Mouse (Mus musculus) fibroblast of lung, adult 2 months (primary cell): ENCODE results near the gene Mrm1.
"Not testable (repeated sequence)": the region's sequence is repeated elsewhere in the genome, so short reads cannot be mapped to it uniquely, and the experiment has no call there.

Experiments used
- DNase-seq: peaks from one replicate; pipeline ENCODE4 v3.0.0-alpha.2; 2011; ENCODE audit warnings: low read depth

Gene Mrm1

GRCm38 (mm10) chr11:84818961-84819692 is at the start of gene Mrm1:
Gene Mrm1 (minus strand): TSS chr11:84819515.
- DNase-seq = peak; percentile 91

DNA sequence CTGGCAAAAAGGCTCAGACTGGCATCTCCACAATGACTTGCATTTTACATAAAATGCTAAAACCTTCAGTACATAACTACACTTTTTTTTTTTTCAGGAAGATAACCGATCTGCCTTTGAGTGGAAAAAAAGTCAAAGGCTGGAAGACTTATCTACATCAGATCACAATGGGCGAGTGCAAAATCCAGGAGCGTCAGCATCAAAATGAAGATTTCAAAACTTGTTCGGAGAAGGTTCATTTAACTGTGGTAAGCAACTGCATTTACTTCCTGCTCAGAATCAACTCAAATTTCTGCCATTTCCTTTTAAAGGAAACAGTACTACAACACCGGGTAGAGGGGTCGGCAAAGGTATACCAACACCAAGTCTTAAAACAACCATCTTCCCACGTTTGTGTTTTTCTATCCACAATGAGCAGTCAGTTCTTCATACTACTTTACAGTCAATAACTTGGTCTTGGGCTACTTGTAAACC is 49.5 kb upstream of the Mrm1 start:
- no peak for DNase-seq

DNA sequence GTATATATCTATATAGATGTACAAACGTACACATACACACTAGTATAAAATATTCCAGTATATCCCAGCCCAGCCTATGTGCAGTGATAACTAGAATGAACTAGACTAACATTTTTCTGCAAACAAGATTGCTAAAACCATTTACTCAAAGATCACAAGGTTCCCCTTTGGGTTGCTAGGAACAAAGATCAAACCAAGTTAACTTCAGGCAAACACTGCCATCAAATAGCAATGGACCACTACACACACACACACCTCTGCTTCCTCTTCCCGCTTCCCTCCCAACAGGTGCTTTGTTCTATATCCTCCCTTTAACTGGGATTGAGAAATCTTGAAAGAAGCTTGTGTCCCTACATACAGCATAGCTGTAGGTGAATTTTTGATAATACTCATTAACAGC is 48.3 kb upstream of the Mrm1 start:
- DNase-seq = no peak

DNA sequence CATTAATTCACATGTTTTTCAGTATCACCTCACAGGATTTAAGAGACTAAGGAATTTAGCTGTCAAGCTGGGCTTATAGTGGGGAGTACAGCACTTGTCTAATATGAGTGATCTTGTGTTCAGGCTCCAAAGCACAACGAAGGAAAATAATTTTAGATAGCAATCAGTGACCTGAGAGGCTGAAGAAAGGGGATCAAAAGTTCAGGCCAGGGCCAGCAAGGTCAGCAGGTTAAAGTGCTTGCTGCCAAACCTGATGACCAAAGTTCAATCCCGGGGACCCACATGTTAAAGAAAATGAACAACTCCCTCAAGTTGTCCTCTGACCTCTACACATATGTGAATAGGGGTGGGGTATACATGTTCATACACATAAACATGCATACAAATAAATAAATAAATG is 46.0 kb upstream of the Mrm1 start:
- no peak for DNase-seq

GRCm38 (mm10) chr11:84855285-84855684 is 36.0 kb upstream of the Mrm1 start:
- no peak for DNase-seq

DNA sequence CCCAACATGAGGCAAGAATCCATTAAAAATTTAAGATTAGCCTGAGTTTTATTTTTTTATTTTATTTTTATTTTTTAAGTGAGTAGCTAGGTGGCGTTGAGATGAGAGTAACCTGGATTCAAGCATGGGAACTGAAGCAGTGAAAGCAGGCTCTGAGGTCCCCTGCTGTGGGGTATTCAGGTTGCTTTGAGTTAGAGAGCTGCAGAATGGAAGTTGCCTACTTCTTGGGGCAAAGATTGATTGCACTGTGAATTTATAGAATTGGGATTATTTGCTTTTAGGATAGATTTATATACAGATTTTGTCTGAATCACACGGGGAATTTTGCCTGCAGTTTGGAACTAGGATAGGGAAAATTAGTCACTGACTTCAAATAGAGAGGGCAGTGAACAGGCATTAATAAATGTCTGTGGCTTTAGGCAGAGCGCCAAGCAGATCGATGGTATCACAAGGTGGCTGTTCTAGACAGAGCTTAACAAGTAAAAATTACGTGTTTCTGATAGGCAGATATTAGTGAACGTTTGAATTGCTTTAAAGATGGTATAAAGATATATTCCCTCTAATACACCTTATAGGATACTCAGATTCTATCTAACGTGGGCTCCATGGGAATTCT is 28.3 kb upstream of the Mrm1 start:
- no peak for DNase-seq

GRCm38 (mm10) chr11:84846741-84847474 is 27.6 kb upstream of the Mrm1 start:
- no peak for DNase-seq

- DNase-seq = no peak
Observed at GRCm38 (mm10) chr11:84839330-84839729, 20.0 kb upstream of the Mrm1 start.

DNA sequence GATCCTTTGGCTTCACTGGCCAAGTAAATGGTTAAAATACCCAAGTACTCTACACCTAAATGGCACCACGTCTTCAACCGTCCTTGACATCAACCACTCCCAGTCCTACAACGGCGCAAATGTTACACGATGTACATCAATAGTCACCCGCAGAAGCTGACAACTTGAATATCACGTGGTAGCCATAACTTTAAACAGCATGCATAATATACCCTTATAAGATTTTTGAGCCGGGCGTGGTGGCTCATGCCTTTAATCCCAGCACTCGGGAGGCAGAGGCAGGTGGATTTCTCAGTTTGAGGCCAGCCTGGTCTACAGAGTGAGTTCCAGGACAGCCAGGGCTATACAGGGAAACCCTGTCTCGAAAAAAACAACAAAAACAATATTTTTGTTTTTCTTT is 10.2 kb upstream of the Mrm1 start:
- DNase-seq = not testable (repeated sequence)

DNA sequence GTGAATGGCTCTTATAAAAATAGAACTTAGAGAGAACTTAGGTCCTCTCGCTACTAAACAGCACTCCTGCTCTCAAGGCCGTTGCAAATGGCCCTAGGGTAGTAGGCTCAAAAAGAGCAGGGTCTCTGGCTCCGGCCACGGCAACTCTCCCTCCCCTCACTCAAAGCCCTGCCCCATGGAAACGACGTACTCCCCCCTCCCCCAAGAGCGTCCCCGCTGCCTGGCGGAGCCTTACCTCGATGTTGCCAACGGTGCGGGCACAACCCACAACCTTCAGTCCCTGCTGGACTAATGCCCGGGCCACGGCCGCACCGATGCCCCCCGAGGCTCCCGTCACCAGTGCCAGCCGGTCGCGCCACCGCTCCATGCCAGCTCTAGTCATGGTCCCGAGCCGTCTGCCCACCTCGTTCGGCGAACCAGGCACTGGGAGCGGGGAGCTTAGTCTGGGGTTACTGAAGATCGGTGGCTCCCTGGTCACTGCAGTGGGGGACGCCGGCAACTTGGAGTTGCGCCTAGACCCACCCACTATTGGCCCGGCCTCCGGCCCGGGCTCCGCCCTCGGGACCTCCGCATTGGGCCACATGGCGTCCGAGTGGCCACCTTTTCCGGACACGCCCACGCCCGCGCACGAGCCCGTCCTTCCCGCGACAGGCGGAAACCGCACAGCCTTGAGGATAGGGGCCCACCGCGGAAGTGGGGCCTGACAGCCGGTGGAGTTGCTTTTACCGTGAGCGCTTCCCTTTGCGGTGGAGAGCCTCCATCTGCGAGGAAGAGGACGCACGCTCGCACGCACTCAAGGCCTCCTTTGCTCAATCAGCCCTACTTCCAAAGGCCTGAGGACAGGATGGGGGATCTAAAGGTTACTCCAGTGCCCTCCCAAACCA is 9.4 kb upstream of the Mrm1 start, which contains the start of gene Dhrs11:
Gene Dhrs11, minus strand, starts transcription at position 479 of the 884 bp plus-strand sequence.
- peak; percentile 65 for DNase-seq

DNA sequence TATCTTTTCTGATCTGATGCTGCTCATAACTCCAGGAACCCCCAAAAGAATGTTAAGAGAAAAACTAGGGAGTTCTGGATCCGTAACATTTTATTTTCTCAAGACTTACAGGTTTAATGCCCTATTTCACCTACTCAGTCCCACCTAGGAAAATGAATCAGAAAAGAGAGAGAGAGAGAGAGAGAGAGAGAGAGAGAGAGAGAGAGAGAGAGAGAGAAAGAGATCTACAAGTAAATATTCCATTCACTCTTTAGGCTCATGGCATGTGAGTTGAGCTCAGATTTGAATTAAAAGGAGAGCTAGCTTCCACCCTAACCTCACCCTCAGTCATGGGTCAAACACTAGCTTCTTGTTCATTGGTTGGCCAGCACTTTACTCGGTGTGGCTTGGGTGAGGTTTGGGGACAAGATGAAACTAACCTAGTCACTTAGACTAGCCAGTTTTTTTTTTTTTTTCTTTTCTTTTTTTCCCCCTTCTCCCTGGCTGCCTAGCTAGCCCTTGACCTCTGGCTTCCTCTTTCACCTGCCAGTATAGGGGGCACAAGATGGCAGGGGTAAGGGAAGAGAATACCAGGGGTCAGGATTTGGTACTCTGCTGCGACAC is 8.7 kb upstream of the Mrm1 start:
- no peak for DNase-seq

- DNase-seq = no peak
Observed at GRCm38 (mm10) chr11:84827492-84827891, 8.2 kb upstream of the Mrm1 start.

DNA sequence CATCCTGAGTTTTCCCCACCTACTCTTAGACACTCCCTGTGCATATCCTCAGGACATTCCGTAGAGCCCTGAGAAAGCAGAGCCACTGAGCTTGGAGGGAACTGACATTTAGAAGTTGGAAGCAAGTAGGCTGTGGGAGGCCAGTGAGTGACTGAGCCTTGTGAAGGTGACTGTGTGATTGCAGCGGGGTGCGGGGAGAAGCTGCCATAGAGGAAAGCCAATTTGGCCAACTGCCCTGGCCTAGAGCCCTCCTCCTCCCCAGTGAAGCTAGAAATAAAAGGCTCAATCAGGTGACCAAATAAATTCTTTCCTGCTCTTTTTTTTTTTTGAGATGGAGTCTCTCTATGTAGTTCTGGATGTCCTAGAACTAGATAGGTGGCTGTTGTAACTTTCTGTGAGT is 6.9 kb upstream of the Mrm1 start:
- DNase-seq = no peak

GRCm38 (mm10) chr11:84825261-84825807 is 6.0 kb upstream of the Mrm1 start:
- DNase-seq = no peak

GRCm38 (mm10) chr11:84823484-84823897 is 4.2 kb upstream of the Mrm1 start:
- DNase-seq = no peak

- DNase-seq = no peak
Observed at GRCm38 (mm10) chr11:84822487-84822886, 3.2 kb upstream of the Mrm1 start.

DNA sequence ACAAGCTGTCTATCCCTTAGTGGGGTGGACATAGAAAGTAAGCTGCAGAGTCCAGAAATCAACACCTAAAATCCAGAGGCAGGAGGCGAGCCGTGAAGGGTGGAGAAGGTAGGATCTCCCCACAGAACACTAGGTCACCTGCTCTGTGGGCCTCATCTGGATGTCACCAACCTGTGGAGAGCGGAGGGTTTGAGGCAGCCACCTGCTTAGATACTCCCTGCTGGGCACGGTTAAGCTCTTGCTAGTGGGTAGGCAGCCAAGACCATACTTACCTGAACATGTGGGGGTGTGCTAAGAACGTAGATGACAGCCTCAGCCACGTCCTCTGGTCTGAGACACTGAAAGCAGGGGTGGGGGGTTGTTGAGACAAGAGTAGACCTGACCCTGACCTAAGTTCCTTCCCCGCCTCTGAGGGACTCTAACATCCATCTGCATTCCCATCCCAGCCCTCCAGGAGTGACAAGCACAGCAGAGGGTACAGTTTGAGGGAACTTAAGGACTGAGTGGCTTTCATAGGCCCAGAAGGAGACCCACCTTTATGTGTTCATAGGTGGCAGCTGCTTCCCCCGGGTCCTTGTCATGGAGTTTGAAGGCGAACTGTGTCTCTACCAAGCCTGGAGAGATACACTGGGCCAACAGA is 1.9 kb upstream of the Mrm1 start:
- DNase-seq = no peak

DNA sequence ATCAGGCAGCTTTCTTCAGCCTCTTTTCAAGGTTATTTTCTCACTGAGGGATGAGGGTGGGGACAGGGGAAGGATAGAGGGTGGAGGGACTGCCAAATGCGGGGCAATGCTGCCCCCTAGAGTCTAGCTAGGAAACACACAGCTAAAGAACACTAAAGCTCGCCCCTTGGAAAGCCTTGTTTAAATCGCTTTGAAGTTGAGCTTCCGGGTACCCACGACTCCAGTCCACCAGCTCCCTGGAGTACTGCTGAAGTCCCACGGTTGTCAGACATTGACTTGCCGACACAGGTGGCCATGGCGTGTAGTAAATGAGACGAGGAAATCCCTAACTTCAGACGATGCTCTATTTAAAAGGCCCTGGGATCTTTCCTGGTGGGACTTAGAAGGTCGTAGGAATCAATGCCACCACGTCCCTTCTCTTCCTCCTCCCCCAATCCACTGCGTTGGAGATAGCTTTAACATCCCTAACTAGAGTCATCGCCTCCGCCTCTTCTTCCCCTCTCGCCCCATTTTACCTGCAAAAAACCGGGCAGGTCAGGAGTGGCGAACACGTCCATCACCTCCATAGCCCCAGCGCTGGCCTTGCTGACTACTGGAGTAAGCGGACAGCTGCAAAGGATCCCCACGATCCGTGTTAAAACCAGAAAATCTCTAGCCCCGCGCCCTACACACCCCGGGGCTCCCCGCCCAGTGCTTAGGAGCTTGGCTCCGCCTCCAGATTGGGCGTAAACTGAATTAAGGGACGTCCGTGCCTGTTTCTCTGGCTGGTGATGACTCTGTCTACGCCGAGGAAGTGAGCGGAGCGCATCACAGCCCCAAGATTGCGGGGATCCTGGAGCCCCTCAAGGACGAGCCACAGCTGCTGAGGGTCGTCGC is 992 bp downstream of the Mrm1 start:
- peak; percentile 57 for DNase-seq

DNA sequence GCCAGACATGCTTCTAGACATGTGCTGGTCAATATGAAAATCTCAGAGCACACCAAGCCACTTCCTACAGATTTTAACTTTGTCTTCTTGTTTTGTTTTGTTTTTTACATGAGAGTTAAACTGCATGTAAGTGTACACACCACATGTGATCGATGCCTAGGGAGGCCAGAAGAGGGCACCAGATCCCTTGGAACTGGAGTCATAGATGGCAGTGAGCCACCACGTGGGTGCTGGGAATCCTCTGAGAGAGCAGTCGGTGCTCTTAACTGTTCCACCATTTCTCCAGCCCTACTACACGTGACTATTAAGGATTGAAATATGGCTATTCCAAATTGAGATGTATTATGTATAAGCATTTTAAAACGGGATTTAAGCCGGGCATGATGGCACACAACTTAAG is 2.0 kb downstream of the Mrm1 start:
- DNase-seq = no peak
